Mouse (Mus musculus): ENCODE results near the gene Nav1. TPM values are rescaled to one million over a fixed set of nuclear protein-coding genes. Genes with fewer than 3 reads are reported as not detected.

The Nav1 gene
- polyA plus RNA-seq, 2 experiments = 14.4 to 26.8 TPM

DNA sequence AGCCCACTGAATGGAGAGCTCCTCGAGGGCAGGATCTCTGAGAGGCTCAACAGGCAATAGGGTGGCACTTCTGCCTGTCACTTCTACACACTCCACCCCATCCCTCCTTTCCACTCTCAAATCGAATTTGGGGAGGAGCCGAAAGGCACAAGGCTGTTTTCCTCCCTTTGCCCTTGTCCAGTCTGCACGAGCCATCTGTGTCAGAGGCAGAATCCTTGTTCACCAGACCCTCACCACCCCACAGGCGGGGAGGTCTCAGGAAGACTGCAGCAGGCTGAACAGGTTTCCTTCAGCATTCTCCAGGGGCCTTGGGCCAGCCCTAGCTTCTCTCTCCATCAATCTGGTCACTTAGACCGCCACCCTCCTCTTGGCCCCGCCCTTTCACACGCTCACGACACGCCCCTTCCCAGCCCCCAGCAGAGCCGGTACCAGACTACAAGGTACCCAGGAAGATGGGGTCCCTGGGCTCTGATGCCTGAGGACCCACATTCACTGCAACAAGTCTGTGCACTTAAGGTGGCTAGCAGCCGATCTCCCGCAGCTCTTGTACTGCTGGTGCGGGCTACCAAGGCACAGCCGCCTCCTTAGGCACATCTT lies 23.9 kb downstream of the Nav1 start:
- WGBS = 9% methylated on average over 15 of the region's 15 CpGs
- Histone ChIP-seq H3K36me3 (ENCODE audit: control insufficient read depth, insufficient read depth, low read length) (no peaks in the 10 kb centered on the region), H3K4me2 (replicated peaks; ENCODE audit: low read depth, low read length, severe bottlenecking) (peak overlapping the region; percentile 87), H3K9ac (ENCODE audit: low read depth, low read length, severe bottlenecking) (peak overlapping the region; percentile 55), H3K27ac (replicated peaks; ENCODE audit: low read depth, low read length) (peak overlapping the region; percentile 70), H3K4me3 (replicated peaks; ENCODE audit: low read length) (peak overlapping the region; percentile 49), H3K4me1 (ENCODE audit: control insufficient read depth, insufficient read depth, low read length) (peaks cover 72% of the 10 kb centered on the region), H3K9me3 (ENCODE audit: control insufficient read depth, low read length) (no peaks in the 10 kb centered on the region), H3K27me3 (ENCODE audit: control insufficient read depth, insufficient read depth, low read length) (no peaks in the 10 kb centered on the region)
- DNase-seq (ENCODE audit: low spot score) (no peak), ATAC-seq (ENCODE audit: low FRiP score, low read depth) (peak; percentile 24; the same call in 1 of the 2 replicates)
- TF ChIP-seq POLR2A (IDR thresholded peaks at IDR 0.05; ENCODE audit: borderline replicate concordance, extremely low read depth, insufficient read depth, insufficient read length) = no peak

DNA sequence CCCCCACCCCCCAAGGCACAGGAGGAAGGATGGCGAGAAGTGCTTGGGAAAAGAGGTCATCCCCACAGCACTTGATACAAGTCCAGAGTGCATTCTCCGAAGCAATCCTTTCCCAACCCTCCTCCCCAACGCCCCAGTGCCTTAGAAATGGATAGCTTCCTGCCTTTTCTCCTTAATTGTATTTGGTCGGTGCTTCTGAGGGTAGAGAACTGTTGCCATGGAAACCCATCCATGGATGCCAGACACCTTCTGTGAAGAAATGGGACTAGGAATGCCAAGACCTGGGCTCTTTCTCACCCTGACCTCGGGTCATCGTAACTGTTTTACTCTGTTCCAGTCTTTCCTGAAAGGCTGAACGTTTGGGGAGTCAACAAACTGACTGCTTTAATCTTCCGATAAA lies 26.1 kb downstream of the Nav1 start:
- no peaks in the 10 kb centered on the region for H3K27me3 ChIP-seq (ENCODE audit: control insufficient read depth, insufficient read depth, low read length)
- no peak for TF ChIP-seq POLR2A (IDR thresholded peaks at IDR 0.05; ENCODE audit: borderline replicate concordance, extremely low read depth, insufficient read depth, insufficient read length)
- H3K4me2 ChIP-seq (replicated peaks; ENCODE audit: low read depth, low read length, severe bottlenecking) = no peak overlapping the region
- ATAC-seq (ENCODE audit: low FRiP score, low read depth) = no peak
- no peak overlapping the region for H3K4me3 ChIP-seq (replicated peaks; ENCODE audit: low read length)
- H3K9ac ChIP-seq (ENCODE audit: low read depth, low read length, severe bottlenecking) = no peak overlapping the region
- H3K4me1 ChIP-seq (ENCODE audit: control insufficient read depth, insufficient read depth, low read length) = peaks cover 89% of the 10 kb centered on the region
- H3K9me3 ChIP-seq (ENCODE audit: control insufficient read depth, low read length) = no peaks in the 10 kb centered on the region
- WGBS = 30% methylated on average over 8 of the region's 8 CpGs
- no peaks in the 10 kb centered on the region for H3K36me3 ChIP-seq (ENCODE audit: control insufficient read depth, insufficient read depth, low read length)
- no peak for DNase-seq (ENCODE audit: low spot score)
- H3K27ac ChIP-seq (replicated peaks; ENCODE audit: low read depth, low read length) = no peak overlapping the region

DNA sequence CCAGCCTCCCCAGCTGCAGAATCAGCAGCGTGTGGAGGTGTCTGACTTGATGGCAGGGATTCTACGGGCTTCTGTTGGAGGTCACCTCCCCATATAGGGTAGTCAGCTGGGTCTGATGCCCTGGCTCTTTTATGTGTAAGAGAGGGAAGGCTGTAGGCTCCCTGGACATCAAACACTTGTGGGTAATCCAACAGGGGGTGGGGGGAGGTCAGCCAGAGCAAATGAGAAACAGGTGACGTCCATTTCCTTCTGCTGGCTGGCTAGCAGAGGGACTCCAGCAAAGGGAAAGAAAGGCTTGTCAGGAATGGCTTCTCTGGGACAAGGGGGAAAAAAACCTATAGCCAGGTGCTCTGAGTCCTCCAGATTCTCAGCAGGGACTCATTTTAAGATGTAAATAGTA lies 28.0 kb downstream of the Nav1 start:
- Histone ChIP-seq H3K27me3 (ENCODE audit: control insufficient read depth, insufficient read depth, low read length) (no peaks in the 10 kb centered on the region), H3K9me3 (ENCODE audit: control insufficient read depth, low read length) (no peaks in the 10 kb centered on the region), H3K4me3 (replicated peaks; ENCODE audit: low read length) (no peak overlapping the region), H3K9ac (ENCODE audit: low read depth, low read length, severe bottlenecking) (no peak overlapping the region), H3K36me3 (ENCODE audit: control insufficient read depth, insufficient read depth, low read length) (peaks cover 3% of the 10 kb centered on the region; the same call in 1 of the 2 replicates), H3K27ac (replicated peaks; ENCODE audit: low read depth, low read length) (no peak overlapping the region), H3K4me1 (ENCODE audit: control insufficient read depth, insufficient read depth, low read length) (peaks cover 76% of the 10 kb centered on the region), H3K4me2 (replicated peaks; ENCODE audit: low read depth, low read length, severe bottlenecking) (peak overlapping the region; percentile 10; the same call in 1 of the 2 replicates)
- no peak for TF ChIP-seq POLR2A (IDR thresholded peaks at IDR 0.05; ENCODE audit: borderline replicate concordance, extremely low read depth, insufficient read depth, insufficient read length)
- peak; percentile 50 for DNase-seq (ENCODE audit: low spot score)
- ATAC-seq (ENCODE audit: low FRiP score, low read depth) = no peak
- WGBS = 14% methylated on average over 3 of the region's 3 CpGs

DNA sequence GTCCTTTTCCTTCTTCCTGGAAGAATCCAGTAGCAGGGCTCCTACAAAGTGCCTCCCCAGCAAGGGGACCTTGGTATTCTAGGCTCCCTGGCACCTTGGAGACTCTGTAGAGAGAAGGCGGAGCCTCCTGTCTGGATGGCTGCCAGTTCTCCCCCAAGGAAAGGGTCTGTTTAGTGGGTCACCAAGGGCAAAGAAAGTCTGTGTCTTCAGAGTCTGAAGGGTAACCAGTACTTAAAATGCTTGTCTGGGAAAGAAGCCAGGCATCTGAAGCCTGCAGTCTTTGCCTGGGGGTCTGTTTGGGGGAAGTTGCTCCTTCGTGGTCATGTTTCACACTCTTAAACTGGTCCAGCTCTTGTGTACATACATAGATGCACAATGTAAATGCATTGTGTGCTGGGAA lies 29.3 kb downstream of the Nav1 start:
- Histone ChIP-seq H3K36me3 (ENCODE audit: control insufficient read depth, insufficient read depth, low read length) (peaks cover 3% of the 10 kb centered on the region; the same call in 1 of the 2 replicates), H3K27ac (replicated peaks; ENCODE audit: low read depth, low read length) (peak overlapping the region; percentile 38; the same call in 1 of the 2 replicates), H3K9ac (ENCODE audit: low read depth, low read length, severe bottlenecking) (no peak overlapping the region), H3K4me3 (replicated peaks; ENCODE audit: low read length) (no peak overlapping the region), H3K27me3 (ENCODE audit: control insufficient read depth, insufficient read depth, low read length) (no peaks in the 10 kb centered on the region), H3K9me3 (ENCODE audit: control insufficient read depth, low read length) (no peaks in the 10 kb centered on the region), H3K4me1 (ENCODE audit: control insufficient read depth, insufficient read depth, low read length) (peaks cover 67% of the 10 kb centered on the region), H3K4me2 (replicated peaks; ENCODE audit: low read depth, low read length, severe bottlenecking) (no peak overlapping the region)
- DNase-seq (ENCODE audit: low spot score) (peak; percentile 38), ATAC-seq (ENCODE audit: low FRiP score, low read depth) (no peak)
- no peak for TF ChIP-seq POLR2A (IDR thresholded peaks at IDR 0.05; ENCODE audit: borderline replicate concordance, extremely low read depth, insufficient read depth, insufficient read length)
- 22% methylated on average over 2 of the region's 2 CpGs for WGBS

DNA sequence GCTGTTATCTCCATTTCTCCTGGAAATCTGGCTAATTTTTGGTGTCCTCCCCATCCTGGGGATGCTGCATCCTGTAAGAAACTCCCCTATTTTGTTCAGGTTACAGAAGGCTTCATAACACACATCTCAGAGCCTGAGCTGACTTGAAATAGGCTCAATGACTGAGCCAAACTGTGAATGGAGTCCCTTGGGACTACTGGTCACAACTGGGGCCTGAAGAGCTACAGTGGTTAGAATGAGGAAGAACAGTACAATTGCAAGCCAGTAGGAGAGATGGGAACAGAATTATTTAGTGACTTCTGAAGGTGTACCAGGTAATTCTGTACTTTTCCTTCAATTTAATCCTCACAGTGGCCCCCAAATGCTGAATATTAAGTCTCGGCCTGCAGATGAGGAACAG lies 31.7 kb downstream of the Nav1 start:
- Histone ChIP-seq H3K27ac (replicated peaks; ENCODE audit: low read depth, low read length) (no peak overlapping the region), H3K9ac (ENCODE audit: low read depth, low read length, severe bottlenecking) (no peak overlapping the region), H3K9me3 (ENCODE audit: control insufficient read depth, low read length) (no peaks in the 10 kb centered on the region), H3K4me3 (replicated peaks; ENCODE audit: low read length) (no peak overlapping the region), H3K4me1 (ENCODE audit: control insufficient read depth, insufficient read depth, low read length) (peaks cover 44% of the 10 kb centered on the region), H3K36me3 (ENCODE audit: control insufficient read depth, insufficient read depth, low read length) (peaks cover 3% of the 10 kb centered on the region; the same call in 1 of the 2 replicates), H3K4me2 (replicated peaks; ENCODE audit: low read depth, low read length, severe bottlenecking) (no peak overlapping the region), H3K27me3 (ENCODE audit: control insufficient read depth, insufficient read depth, low read length) (no peaks in the 10 kb centered on the region)
- ATAC-seq (ENCODE audit: low FRiP score, low read depth) (no peak), DNase-seq (ENCODE audit: low spot score) (no peak)
- WGBS = 61% methylated on average over 1 of the region's 1 CpGs
- no peak for TF ChIP-seq POLR2A (IDR thresholded peaks at IDR 0.05; ENCODE audit: borderline replicate concordance, extremely low read depth, insufficient read depth, insufficient read length)

Data from limb, embryonic 14.5 days (tissue).